ENCODE assay signal across 12 mouse cellular contexts in the genomic region with DNA sequence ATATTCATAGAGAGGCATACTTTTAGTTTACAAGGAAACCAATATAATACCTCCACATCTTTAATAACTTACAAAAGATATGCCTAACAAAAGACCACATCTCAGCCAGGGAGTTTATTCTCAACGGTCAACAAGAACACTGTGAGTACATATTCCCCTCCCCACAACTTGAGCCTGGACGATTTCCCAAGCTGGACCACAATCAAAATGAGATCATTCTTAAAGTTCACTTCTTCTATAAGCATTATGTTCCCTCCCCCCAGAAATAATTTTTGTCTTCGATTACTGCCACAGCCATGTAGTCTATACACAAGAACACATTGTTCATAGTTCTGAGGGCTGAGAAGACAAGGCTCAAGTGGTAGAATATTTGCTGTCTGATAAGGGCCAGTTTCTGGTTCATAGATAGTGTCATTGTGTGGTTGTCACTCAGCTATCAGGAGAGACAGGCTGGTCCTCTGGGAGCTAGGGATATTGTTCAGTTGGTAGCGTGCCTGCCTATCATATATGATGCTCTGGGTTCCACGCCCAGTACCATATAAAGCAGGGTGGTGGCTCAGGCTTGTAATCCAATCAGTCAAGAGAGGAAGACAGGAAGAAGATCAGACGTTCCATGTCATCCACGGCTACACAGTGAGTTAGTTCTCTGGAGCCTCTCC.
A peak's percentile ranks its signal among the peaks of the same experiment; 100 is the strongest.
DNase-seq lines count a peak whose midpoint lies in the region; ATAC-seq lines count a peak whose summit lies in the region.
"Had no signal": no experiment of that assay in that cellular context is flagged by ENCODE, and none has a peak within 500 bp of the region (broad histone marks: within the 10 kb centered on the region; RNA-seq: fewer than 3 reads in every experiment).

No protein-coding gene starts in this region.

- WGBS in liver, embryonic 15.5 days (ENCODE audit: insufficient replicate concordance) = 29% methylated on average over 7 of the region's 7 CpGs
- 86% methylated on average over 7 of the region's 7 CpGs for WGBS in midbrain, embryonic 10.5 days

- peak; percentile 95 for ATAC-seq in liver, embryonic 15.5 days (ENCODE audit: insufficient read depth)
- ATAC-seq: midbrain, embryonic 13.5 days had no signal

- no peak overlapping the region for H3K9ac ChIP-seq in liver, embryonic 15.5 days
- H3K9ac ChIP-seq: limb, embryonic 15.5 days; midbrain, embryonic 13.5 days had no signal

- no peaks in the 10 kb centered on the region for H3K9me3 ChIP-seq in liver, embryonic 15.5 days (replicated peaks)
- H3K9me3 ChIP-seq in midbrain, embryonic 10.5 days (replicated peaks) = no peaks in the 10 kb centered on the region
- H3K9me3 ChIP-seq: limb, embryonic 15.5 days; midbrain, embryonic 13.5 days had no signal

- no peaks in the 10 kb centered on the region for H3K36me3 ChIP-seq in liver, embryonic 15.5 days (replicated peaks)
- no peaks in the 10 kb centered on the region for H3K36me3 ChIP-seq in midbrain, embryonic 10.5 days
- H3K36me3 ChIP-seq: limb, embryonic 15.5 days; midbrain, embryonic 13.5 days had no signal

- peak overlapping the region; percentile 15 for H3K4me2 ChIP-seq in liver, embryonic 15.5 days
- H3K4me2 ChIP-seq: limb, embryonic 15.5 days; midbrain, embryonic 13.5 days had no signal

- H3K27me3 ChIP-seq in liver, embryonic 15.5 days = no peaks in the 10 kb centered on the region
- no peaks in the 10 kb centered on the region for H3K27me3 ChIP-seq in midbrain, embryonic 10.5 days (ENCODE audit: low read depth, poor library complexity, severe bottlenecking)
- H3K27me3 ChIP-seq: limb, embryonic 15.5 days; midbrain, embryonic 13.5 days had no signal

- intact Hi-C loops in heart, postnatal 25 days (cut with DNase I) = no loop called here

- H3K4me3 ChIP-seq in liver, embryonic 15.5 days (replicated peaks) = no peak overlapping the region
- no peak overlapping the region for H3K4me3 ChIP-seq in midbrain, embryonic 10.5 days
- H3K4me3 ChIP-seq: limb, embryonic 15.5 days; midbrain, embryonic 13.5 days had no signal

- H3K27ac ChIP-seq in liver, embryonic 15.5 days (replicated peaks) = no peak overlapping the region
- no peak overlapping the region for H3K27ac ChIP-seq in midbrain, embryonic 10.5 days (replicated peaks)
- H3K27ac ChIP-seq: limb, embryonic 15.5 days; midbrain, embryonic 13.5 days had no signal

- H3K4me1 ChIP-seq in liver, embryonic 15.5 days (replicated peaks) = peaks cover 8% of the 10 kb centered on the region; the same call in 1 of the 2 replicates
- no peaks in the 10 kb centered on the region for H3K4me1 ChIP-seq in midbrain, embryonic 10.5 days
- H3K4me1 ChIP-seq: midbrain, embryonic 13.5 days had no signal

- peak; percentile 56 for DNase-seq in heart, postnatal 4 days
- no peak for DNase-seq in heart, postnatal 25 days (ENCODE audit: low spot score)
- peak; percentile 24 for DNase-seq in MEL-GATA-1-ER (ENCODE audit: extremely low read depth, low read depth)
- DNase-seq in c-Kit-positive CD71-negative TER-119-negative erythroid progenitor cells, embryonic 14.5 days (ENCODE audit: low read depth) = peak; percentile 6
- no peak for DNase-seq in cerebellum, postnatal 10 days
- DNase-seq in midbrain, embryonic 10.5 days (ENCODE audit: low spot score) = no peak
- DNase-seq: adrenal gland, adult 2 months; kidney, postnatal 25 days; right cerebral cortex, postnatal 25 days had no signal

Comparison
In these comparisons a context has a peak if more than half of its experiments do, and no peak if none do; other contexts are left out.
1. DNase-seq: peak in heart, postnatal 4 days (single experiment), MEL-GATA-1-ER (single experiment) and c-Kit-positive CD71-negative TER-119-negative erythroid progenitor cells, embryonic 14.5 days (single experiment); none in heart, postnatal 25 days (single experiment), cerebellum, postnatal 10 days (0 of 2) and midbrain, embryonic 10.5 days (single experiment).